Mouse (Mus musculus): ENCODE measurements around the gene Gm44790. TPM values are rescaled to one million over a fixed set of nuclear protein-coding genes. Genes with fewer than 3 reads are reported as not detected.

Gene Gm44790
- polyA plus RNA-seq, 1 experiment from 2014 or later = not detected

Other genes with a start within 250 kb of the Gm44790 start
- gene Tgfa, start 231.4 kb upstream of the Gm44790 start, polyA plus RNA-seq (2015; fragmentation: Nextera tagmentation; extraction: Ambion mirVana) = 2.5 and 2.7 TPM in 2 replicates
- 133 and 136 TPM in 2 replicates for gene Fam136a, start 61.0 kb upstream of the Gm44790 start, polyA plus RNA-seq (2015; fragmentation: Nextera tagmentation; extraction: Ambion mirVana)
- 660 and 699 TPM in 2 replicates for gene Snrpg, start 55.4 kb upstream of the Gm44790 start, polyA plus RNA-seq (2015; fragmentation: Nextera tagmentation; extraction: Ambion mirVana)
- 85.9 and 86.3 TPM in 2 replicates for gene Pcyox1, start 29.5 kb upstream of the Gm44790 start, polyA plus RNA-seq (2015; fragmentation: Nextera tagmentation; extraction: Ambion mirVana)
- 286 and 293 TPM in 2 replicates for gene Tia1, start 22.4 kb upstream of the Gm44790 start, polyA plus RNA-seq (2015; fragmentation: Nextera tagmentation; extraction: Ambion mirVana)
- 25.2 and 25.4 TPM in 2 replicates for gene C87436, start 11.7 kb downstream of the Gm44790 start, polyA plus RNA-seq (2015; fragmentation: Nextera tagmentation; extraction: Ambion mirVana)
- gene Pcbp1, start 99.7 kb downstream of the Gm44790 start, polyA plus RNA-seq (2015; fragmentation: Nextera tagmentation; extraction: Ambion mirVana) = 454 and 479 TPM in 2 replicates
- 3.8 and 4.6 TPM in 2 replicates for gene Asprv1, start 201.5 kb downstream of the Gm44790 start, polyA plus RNA-seq (2015; fragmentation: Nextera tagmentation; extraction: Ambion mirVana)
- gene Mxd1, start 242.5 kb downstream of the Gm44790 start, polyA plus RNA-seq (2015; fragmentation: Nextera tagmentation; extraction: Ambion mirVana) = 13.4 and 13.8 TPM in 2 replicates

All from limb, embryonic 13.5 days (tissue).